Mouse (Mus musculus): Measurements from ENCODE around the gene Snf8.

Snf8 gene

DNA sequence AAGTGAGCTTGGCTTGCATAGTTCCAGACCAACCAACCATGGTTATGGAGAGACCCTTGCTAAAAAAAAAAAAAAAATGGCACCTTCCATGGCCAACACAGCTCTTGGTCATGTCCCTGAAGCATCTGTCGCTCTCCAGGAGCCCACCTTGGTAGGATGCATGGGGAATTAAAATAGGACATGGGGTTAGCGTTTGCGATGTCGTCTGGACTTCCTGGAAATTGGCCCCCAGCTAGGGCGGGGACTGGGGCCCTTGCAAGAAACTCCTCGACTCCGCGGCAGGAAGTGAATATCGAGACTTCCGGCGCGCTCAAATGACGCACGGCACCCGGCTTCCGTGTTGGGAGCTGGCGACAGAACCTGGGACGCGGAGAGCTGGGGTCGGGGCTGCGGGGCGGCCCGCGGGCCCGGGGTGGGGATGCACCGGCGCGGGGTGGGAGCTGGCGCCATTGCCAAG is at the start of gene Snf8:
Gene Snf8, plus strand, starts transcription at position 290 of the 457 bp plus-strand sequence.
- peak; percentile 97 for DNase-seq

GRCm38 (mm10) chr11:95987854-95988447 is 46.7 kb upstream of the Snf8 start:
- DNase-seq, result no peak

GRCm38 (mm10) chr11:95988533-95988932 is 46.2 kb upstream of the Snf8 start:
- DNase-seq, result peak; percentile 94 to 96

DNA sequence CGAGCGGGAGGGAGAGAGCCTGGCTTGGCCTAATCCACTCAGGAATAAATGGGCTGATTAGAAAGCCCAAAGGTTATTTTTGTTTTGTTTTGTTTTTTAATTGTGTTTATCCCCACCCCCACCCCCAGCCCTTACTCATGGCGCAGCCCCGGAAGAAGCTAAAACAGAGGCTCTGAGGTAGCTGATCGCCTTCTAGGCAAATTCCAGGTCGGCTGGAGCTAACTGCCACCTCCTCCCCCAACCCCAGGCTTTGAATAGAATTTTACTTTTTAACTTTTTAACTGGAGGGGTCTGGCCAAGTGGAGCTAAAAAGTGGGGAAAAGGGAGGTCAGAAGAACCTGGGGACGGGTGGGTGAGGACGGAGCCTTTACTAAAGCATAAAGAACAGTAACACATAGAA is 44.8 kb upstream of the Snf8 start:
- DNase-seq, result no peak

DNA sequence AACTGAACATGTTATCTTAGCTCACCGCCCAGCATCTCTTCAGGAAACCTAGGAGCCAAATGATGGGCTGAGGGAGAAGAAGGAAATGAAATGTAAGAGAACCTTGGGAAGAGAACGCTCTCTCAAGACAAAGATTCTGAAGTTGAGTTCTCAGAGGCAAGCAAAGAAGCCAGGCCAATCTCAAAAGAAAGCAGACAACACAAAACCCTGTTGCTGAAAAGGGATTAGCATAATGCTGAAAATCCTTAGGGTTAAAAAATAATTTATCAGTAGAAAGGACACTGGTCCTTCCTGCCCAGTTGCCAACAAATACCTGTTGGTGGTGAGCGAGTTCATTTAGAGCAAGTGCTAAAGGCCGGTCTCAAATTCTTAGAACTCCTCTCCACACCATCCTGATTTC is 44.3 kb upstream of the Snf8 start:
- DNase-seq, result no peak

- peak in 1 of 2 experiments; percentile 68 for DNase-seq
These were observed 43.6 kb upstream of the Snf8 start for GRCm38 (mm10) chr11:95990886-95991708.

- DNase-seq, result no peak
These were observed 40.5 kb upstream of the Snf8 start for GRCm38 (mm10) chr11:95994151-95994550.

GRCm38 (mm10) chr11:96003100-96003900 is 31.4 kb upstream of the Snf8 start:
- no peak for DNase-seq

- no peak for DNase-seq
These were observed 30.5 kb upstream of the Snf8 start for GRCm38 (mm10) chr11:96003969-96004792.

- DNase-seq, result no peak
These were observed 29.8 kb upstream of the Snf8 start for GRCm38 (mm10) chr11:96004793-96005402.

GRCm38 (mm10) chr11:96005403-96006271 is 29.0 kb upstream of the Snf8 start, which contains the start of gene Igf2bp1:
Igf2bp1 (minus strand) TSS chr11:96005940.
- DNase-seq, result no peak

- no peak for DNase-seq
These were observed 28.3 kb upstream of the Snf8 start for GRCm38 (mm10) chr11:96006367-96006851.

- DNase-seq, result no peak
These were observed 27.7 kb upstream of the Snf8 start for GRCm38 (mm10) chr11:96006852-96007515.

DNA sequence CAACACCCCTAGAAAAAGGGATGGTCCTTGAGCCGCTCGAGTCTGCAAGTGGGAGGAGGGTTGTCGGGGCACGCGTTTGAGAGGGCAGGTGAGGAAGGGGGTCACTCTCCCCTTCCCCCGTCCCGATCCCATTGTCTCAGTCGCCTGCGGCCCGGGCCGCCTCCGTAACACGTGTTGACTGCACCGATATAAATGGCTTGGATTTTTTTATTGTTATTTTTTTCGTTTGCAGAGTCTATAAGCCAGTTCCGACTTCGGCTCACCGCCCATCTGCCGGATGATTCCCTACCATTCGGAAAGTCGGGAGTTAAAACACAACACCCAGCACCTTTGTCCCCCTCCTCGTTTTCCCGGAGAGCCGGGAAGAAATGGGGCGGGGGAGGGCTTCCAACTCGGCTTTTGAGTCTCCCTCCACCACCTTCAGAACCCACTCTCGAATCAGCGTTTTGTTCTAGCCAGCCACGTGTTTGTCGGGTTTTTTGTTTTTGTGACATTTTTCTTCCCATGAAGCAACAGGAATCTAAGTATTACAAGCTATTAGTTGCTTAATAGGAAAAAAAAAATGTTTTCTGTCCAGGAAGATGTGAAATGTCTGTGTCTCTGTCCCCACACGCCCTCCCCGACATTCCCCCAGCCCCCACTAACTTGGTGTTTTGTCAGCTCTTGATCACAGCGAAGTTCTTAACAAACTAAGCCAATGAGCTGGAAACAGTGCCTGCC is 27.0 kb upstream of the Snf8 start:
- no peak for DNase-seq

DNA sequence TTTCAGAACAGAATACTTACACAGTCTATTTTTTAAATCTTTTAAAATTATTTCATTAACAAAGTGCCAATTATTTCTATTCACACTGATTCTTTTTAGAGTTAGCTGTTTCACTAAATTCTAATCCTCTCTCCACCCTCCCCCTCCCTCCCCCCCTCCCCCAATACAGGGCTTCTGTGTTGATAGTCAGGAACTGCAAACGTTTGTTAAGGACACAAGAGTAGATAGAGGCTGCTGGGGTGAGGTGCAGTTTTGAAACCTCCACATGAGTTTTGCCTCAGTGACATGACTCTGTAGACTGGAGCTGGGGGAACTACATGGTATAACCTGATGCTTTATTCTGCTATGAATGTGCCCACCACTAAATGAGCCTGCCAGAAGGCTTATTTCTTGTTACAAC is 25.9 kb upstream of the Snf8 start:
- no peak for DNase-seq

DNA sequence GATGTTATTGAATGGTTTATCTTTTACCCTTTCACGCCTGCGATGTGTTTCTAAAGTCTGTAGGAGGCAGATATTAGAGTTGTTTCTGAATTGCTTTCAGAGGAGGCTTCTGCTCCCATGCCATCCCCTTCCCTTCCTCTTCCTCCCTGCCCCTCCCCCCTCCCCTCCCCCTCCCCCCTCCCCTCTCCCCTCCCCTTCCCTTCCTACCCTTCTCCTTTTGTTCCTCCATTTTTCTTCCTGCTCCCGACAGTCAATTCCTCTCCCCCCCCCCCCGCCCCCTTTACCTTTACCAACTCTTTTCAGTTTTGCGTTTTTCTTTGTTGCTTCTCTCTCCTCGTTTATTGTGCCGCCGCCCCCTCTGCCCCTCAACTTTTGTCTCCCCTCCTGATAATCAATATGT is 22.7 kb upstream of the Snf8 start:
- DNase-seq, result no peak

GRCm38 (mm10) chr11:96015421-96015820 is 19.3 kb upstream of the Snf8 start:
- DNase-seq, result no peak

GRCm38 (mm10) chr11:96017941-96018351 is 16.7 kb upstream of the Snf8 start:
- DNase-seq, result no peak

- no peak for DNase-seq
These were observed 14.1 kb upstream of the Snf8 start for GRCm38 (mm10) chr11:96020622-96021021.

Data from kidney, postnatal 25 days (tissue).